Mouse (Mus musculus) forebrain, embryonic 11.5 days (tissue): ENCODE measurements at regions not wholly inside any gene's neighbourhood (a gene's known extent, or its start where the extent isn't known, plus 50 kb on each side); places are given as distances from the start of the nearest gene placed in this dataset.

Experiments used
- ATAC-seq: fragments of 200-750 bp; cut with Nextera tagmentation; replicated peaks from 2 replicates; pipeline ENCODE4 v1.8.0; 2017; ENCODE audit warnings: moderate TSS enrichment; ENCODE audit not compliant: low FRiP score
- DNase-seq: peaks from one replicate; pipeline ENCODE4 v3.0.0-alpha.2; 2017; ENCODE audit warnings: low spot score
- H3K27ac ChIP-seq: fragments of 300-500 bp; sonication (generic); 2 replicates; pipeline ENCODE4 v1.5.1; 2014; ENCODE audit warnings: low read depth, low read length
- H3K27me3 ChIP-seq: fragments of 300-500 bp; sonication (generic); 2 replicates; pipeline ENCODE4 v1.6.1; 2014; ENCODE audit warnings: mild to moderate bottlenecking, low read length, mixed read lengths; ENCODE audit not compliant: control insufficient read depth, insufficient read depth
- H3K36me3 ChIP-seq: fragments of 300-500 bp; sonication (generic); 2 replicates; pipeline ENCODE4 v1.6.1; 2014; ENCODE audit warnings: mild to moderate bottlenecking, low read length, moderate library complexity, mixed read lengths; ENCODE audit not compliant: control insufficient read depth, insufficient read depth
- H3K4me1 ChIP-seq: fragments of 300-500 bp; sonication (generic); replicated peaks from 2 replicates; pipeline ENCODE4 v1.6.1; 2014; ENCODE audit warnings: low read length, mixed read lengths; ENCODE audit not compliant: control insufficient read depth, insufficient read depth
- H3K4me2 ChIP-seq: fragments of 300-500 bp; sonication (generic); 2 replicates; pipeline ENCODE4 v1.6.1; 2014; ENCODE audit warnings: low read depth, mild to moderate bottlenecking, low read length, moderate library complexity, mixed read lengths; ENCODE audit not compliant: severe bottlenecking
- H3K4me3 ChIP-seq: fragments of 300-500 bp; sonication (generic); 2 replicates; pipeline ENCODE4 v1.5.1; 2014; ENCODE audit warnings: low read depth, low read length
- H3K9ac ChIP-seq: fragments of 300-500 bp; sonication (generic); 2 replicates; pipeline ENCODE4 v1.6.1; 2014; ENCODE audit warnings: low read length
- H3K9me3 ChIP-seq: fragments of 300-500 bp; sonication (generic); 2 replicates; pipeline ENCODE4 v1.6.1; 2016; ENCODE audit warnings: low read length, mixed read lengths; ENCODE audit not compliant: control insufficient read depth
- WGBS: fragments of 180-500 bp; shearing (Covaris S2); extraction: QIAGEN DNeasy Blood & Tissue Kit; methylation state at CpG from one replicate; pipeline ENCODE4 v1.1.7; 2014; 5-methylcytosine and 5-hydroxymethylcytosine counted together

- 69% methylated on average over 4 of the region's 4 CpGs for WGBS
- no peak for ATAC-seq
- no peak overlapping the region for H3K4me2 ChIP-seq
- H3K4me3 ChIP-seq = no peak overlapping the region
- no peak overlapping the region for H3K9ac ChIP-seq
- no peaks in the 10 kb centered on the region for H3K9me3 ChIP-seq
- H3K27me3 ChIP-seq = no peaks in the 10 kb centered on the region
- no peaks in the 10 kb centered on the region for H3K36me3 ChIP-seq
- no peak for DNase-seq
- peaks cover 6% of the 10 kb centered on the region; the same call in 1 of the 2 replicates for H3K4me1 ChIP-seq
- H3K27ac ChIP-seq = no peak overlapping the region
Measured at GRCm38 (mm10) chr16:9280431-9280830, 450.5 kb downstream of the 1810013L24Rik start.

DNA sequence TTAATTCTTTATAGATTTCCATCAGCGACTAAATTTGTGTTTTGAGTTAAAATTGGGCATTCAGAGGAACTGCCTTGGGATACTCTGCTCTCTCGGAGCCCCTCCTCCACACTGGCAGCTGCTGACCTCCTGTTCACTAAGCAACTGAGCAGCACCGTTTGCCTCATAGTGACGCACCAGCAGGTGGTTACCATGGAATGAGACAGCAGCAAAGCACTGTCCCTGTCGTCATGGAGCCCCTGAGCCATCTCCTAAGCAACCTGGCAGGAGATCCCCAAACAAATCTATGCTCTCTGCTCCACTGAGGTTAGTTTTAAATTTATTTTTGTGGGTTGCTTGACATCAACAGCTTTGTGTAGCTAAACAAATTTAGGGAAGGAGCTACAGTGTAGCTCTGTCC lies 451.0 kb downstream of the 1810013L24Rik start:
- 2% methylated on average over 5 of the region's 5 CpGs for WGBS
- no peak overlapping the region for H3K9ac ChIP-seq
- DNase-seq (peak; percentile 64), ATAC-seq (peak; percentile 83)
- H3K4me2 ChIP-seq = no peak overlapping the region
- no peak overlapping the region for H3K4me3 ChIP-seq
- no peaks in the 10 kb centered on the region for H3K9me3 ChIP-seq
- H3K4me1 ChIP-seq = peaks cover 6% of the 10 kb centered on the region; the same call in 1 of the 2 replicates
- H3K36me3 ChIP-seq = no peaks in the 10 kb centered on the region
- H3K27ac ChIP-seq = no peak overlapping the region
- H3K27me3 ChIP-seq = no peaks in the 10 kb centered on the region

- Histone ChIP-seq H3K4me1 (peaks cover 6% of the 10 kb centered on the region; the same call in 1 of the 2 replicates), H3K27ac (no peak overlapping the region), H3K4me2 (no peak overlapping the region), H3K27me3 (no peaks in the 10 kb centered on the region), H3K4me3 (no peak overlapping the region), H3K9ac (no peak overlapping the region), H3K36me3 (no peaks in the 10 kb centered on the region), H3K9me3 (no peaks in the 10 kb centered on the region)
- DNase-seq = no peak
- no peak for ATAC-seq
- WGBS = 57% methylated on average over 3 of the region's 3 CpGs
Measured at GRCm38 (mm10) chr16:9284423-9284822, 454.5 kb downstream of the 1810013L24Rik start.

GRCm38 (mm10) chr16:9285921-9286320 lies 456.0 kb downstream of the 1810013L24Rik start:
- 91% methylated on average over 1 of the region's 1 CpGs for WGBS
- peaks cover 2% of the 10 kb centered on the region; the same call in 1 of the 2 replicates for H3K4me1 ChIP-seq
- DNase-seq (no peak), ATAC-seq (no peak)
- H3K9me3 ChIP-seq = no peaks in the 10 kb centered on the region
- no peaks in the 10 kb centered on the region for H3K36me3 ChIP-seq
- no peak overlapping the region for H3K9ac ChIP-seq
- H3K27me3 ChIP-seq = no peaks in the 10 kb centered on the region
- no peak overlapping the region for H3K27ac ChIP-seq
- no peak overlapping the region for H3K4me2 ChIP-seq
- no peak overlapping the region for H3K4me3 ChIP-seq

DNA sequence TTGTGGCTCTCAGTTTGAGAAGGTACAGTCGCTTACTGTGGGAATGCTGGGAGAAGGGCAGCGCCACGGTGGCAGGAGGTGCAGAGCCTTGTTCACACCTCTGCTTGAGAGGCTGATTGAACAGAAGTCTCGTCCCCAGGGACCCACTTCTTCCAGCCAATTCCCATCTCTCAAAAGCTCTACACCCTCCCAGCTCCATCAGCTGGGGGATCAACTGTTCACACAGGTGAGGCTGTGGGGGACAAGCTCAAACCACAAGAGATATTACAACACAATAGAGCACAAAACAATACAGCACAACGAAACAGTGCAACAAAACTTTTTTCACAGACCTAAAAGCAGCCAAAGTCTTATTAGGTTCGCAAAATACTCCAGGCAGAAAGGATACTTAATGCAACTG lies 457.7 kb downstream of the 1810013L24Rik start:
- no peak for ATAC-seq

DNA sequence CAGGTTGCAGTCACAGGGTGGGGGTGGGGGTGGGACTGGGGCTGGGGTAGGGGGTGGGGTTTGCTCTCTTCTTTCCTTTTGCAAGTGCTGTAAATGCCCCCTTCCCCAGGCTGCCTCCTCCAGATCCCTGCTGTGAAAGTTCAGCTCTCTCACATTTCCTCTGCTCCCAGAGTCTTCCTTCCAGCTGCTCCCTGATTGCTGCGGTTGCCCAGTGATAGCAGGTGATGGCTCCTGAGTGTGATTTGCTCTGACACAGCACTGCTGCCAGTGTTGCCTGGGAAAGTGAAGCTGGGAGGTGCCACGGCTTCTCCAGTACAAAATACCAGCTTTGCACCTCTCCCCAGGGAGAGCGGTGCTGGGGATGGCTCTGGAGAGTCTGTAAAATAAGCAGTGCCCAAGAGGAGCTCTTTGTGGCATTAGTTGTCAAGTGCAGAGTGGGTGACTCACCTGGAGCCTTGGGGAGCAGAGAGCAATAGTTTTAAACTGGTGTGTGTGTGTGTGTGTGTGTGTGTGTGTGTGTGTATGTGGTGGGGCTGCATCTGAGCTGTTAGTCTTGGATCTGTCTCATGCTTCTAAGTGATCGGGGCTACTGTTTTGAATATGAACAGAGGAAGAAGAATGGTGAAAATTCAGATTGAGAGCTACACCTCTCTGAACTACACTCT lies 461.6 kb downstream of the 1810013L24Rik start:
- Histone ChIP-seq H3K9ac (no peak overlapping the region), H3K4me1 (no peaks in the 10 kb centered on the region), H3K27me3 (no peaks in the 10 kb centered on the region), H3K4me2 (no peak overlapping the region), H3K27ac (no peak overlapping the region), H3K4me3 (no peak overlapping the region), H3K9me3 (no peaks in the 10 kb centered on the region), H3K36me3 (no peaks in the 10 kb centered on the region)
- no peak for ATAC-seq
- WGBS = 72% methylated on average over 4 of the region's 4 CpGs
- no peak for DNase-seq

More for the DNA sequence above, 457.7 kb downstream of the 1810013L24Rik start:
- H3K9ac ChIP-seq = no peak overlapping the region
- H3K36me3 ChIP-seq = no peaks in the 10 kb centered on the region
- H3K4me2 ChIP-seq = no peak overlapping the region
- DNase-seq = no peak
- no peaks in the 10 kb centered on the region for H3K4me1 ChIP-seq
- H3K27ac ChIP-seq = no peak overlapping the region
- no peaks in the 10 kb centered on the region for H3K9me3 ChIP-seq
- H3K4me3 ChIP-seq = no peak overlapping the region
- WGBS = 84% methylated on average over 6 of the region's 6 CpGs
- H3K27me3 ChIP-seq = no peaks in the 10 kb centered on the region

DNA sequence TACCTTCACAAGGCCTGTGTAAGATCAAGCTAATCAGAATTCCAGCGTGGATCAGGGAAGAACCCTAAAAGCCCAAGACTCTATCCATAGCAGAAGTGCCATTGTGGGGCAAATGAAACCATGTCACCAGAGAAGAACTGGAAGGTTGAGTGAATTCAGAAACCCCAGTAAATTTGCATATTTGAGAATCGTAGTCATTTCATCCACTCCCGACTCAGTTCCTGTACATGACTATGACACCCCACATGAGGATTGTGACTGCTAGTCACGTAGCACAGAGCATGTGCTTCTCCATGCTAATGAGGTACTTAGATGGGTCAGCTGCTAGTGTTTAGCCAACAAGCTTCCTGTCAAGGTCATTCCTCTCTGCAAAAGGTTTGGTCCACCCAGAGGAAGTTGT lies 473.2 kb downstream of the 1810013L24Rik start:
- Histone ChIP-seq H3K4me1 (no peaks in the 10 kb centered on the region), H3K9me3 (no peaks in the 10 kb centered on the region), H3K9ac (no peak overlapping the region), H3K4me2 (no peak overlapping the region), H3K4me3 (no peak overlapping the region), H3K36me3 (no peaks in the 10 kb centered on the region), H3K27ac (no peak overlapping the region), H3K27me3 (no peaks in the 10 kb centered on the region)
- DNase-seq (no peak), ATAC-seq (no peak)
- 91% methylated on average over 4 of the region's 4 CpGs for WGBS

- Histone ChIP-seq H3K4me1 (no peaks in the 10 kb centered on the region), H3K9ac (no peak overlapping the region), H3K36me3 (no peaks in the 10 kb centered on the region), H3K9me3 (no peaks in the 10 kb centered on the region), H3K27ac (no peak overlapping the region), H3K27me3 (no peaks in the 10 kb centered on the region), H3K4me3 (no peak overlapping the region), H3K4me2 (no peak overlapping the region)
- WGBS = 92% methylated on average over 1 of the region's 1 CpGs
- no peak for ATAC-seq
- no peak for DNase-seq
Measured at GRCm38 (mm10) chr16:9304079-9304478, 474.2 kb downstream of the 1810013L24Rik start.

DNA sequence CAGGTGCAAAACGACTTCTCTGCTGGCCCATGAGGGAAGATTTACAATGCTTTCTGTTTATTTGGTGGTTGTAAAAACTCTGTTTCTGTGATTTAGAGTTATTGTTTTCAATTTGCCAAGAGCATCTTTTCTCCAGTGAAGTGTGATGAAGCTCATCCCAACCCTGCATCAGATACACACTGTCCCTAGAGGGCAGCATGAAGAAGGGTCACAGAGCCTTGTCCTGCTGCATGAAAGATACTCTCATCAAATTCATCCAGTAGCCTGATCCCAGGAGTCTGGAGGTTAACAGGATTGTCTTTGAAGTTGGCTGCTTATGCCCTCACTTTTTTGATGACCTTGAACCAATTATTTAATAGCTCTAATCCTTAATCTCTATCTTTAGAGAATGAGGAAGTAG lies 480.8 kb downstream of the 1810013L24Rik start:
- no peak overlapping the region for H3K9ac ChIP-seq
- H3K36me3 ChIP-seq = no peaks in the 10 kb centered on the region
- no peaks in the 10 kb centered on the region for H3K9me3 ChIP-seq
- no peak overlapping the region for H3K27ac ChIP-seq
- H3K4me3 ChIP-seq = no peak overlapping the region
- H3K27me3 ChIP-seq = no peaks in the 10 kb centered on the region
- WGBS = 30% methylated on average over 1 of the region's 1 CpGs
- no peak for DNase-seq
- no peak for ATAC-seq
- H3K4me2 ChIP-seq = no peak overlapping the region
- H3K4me1 ChIP-seq = no peaks in the 10 kb centered on the region
